Mouse (Mus musculus) mature B cell (primary cell): ENCODE results near the gene Surf4.
"Not testable (repeated sequence)": the region's sequence is repeated elsewhere in the genome, so short reads cannot be mapped to it uniquely, and the experiment has no call there.

Experiments used
- in situ Hi-C: fragments of 300-500 bp; cut with MboI; formaldehyde crosslinking; loops from 2 replicates; pipeline ENCODE4 v1.14.3; 2019

The Surf4 gene

DNA sequence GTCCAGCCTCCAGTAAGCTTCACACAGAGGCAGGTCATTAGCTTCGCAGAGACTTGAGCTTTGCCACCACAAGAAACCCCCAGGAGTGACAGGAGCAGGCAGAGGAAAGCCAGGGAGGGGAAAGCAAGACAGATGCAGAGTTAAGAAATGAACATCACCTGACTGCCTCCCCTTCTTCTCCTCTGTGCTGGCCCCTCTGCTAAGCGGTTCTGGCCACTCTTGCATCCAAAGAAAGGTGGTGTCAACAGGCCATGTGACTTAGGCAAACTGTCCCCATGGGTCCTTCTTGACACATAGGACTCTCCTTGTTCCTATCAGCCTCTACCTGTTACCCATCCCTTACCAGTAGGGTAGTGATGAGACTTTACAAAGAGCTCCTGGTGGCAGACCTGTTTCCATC lies 27.8 kb downstream of the Surf4 start:
- in situ Hi-C loops, result loop anchor here (25.0 kb wide), 2 partner anchors 469 to 1344 kb away; partner anchors contain the start of genes Edf1, Mamdc4 and Sec16a

DNA sequence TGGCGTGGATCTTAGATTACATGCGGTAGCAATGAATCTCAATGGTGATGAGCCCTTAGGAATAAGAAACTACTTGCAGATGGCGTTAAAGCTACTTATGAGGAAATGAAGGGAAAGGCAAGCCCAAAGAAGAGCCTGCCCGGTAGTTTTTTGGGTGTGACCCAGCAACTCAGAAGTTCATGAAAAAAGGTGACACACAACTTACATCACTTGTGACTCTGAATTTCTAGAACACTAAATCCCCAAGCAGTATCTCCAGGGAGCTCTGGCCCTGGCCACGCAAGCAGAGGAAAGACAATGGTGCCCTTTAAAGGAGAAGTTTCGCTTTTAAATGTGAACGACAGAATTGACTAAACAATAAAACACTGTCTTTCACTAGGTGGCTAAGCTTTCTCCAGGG lies 30.4 kb downstream of the Surf4 start:
- in situ Hi-C loops, result loop anchor here (25.0 kb wide), 2 partner anchors 466 to 1341 kb away; partner anchors contain the start of genes Edf1, Mamdc4 and Sec16a

DNA sequence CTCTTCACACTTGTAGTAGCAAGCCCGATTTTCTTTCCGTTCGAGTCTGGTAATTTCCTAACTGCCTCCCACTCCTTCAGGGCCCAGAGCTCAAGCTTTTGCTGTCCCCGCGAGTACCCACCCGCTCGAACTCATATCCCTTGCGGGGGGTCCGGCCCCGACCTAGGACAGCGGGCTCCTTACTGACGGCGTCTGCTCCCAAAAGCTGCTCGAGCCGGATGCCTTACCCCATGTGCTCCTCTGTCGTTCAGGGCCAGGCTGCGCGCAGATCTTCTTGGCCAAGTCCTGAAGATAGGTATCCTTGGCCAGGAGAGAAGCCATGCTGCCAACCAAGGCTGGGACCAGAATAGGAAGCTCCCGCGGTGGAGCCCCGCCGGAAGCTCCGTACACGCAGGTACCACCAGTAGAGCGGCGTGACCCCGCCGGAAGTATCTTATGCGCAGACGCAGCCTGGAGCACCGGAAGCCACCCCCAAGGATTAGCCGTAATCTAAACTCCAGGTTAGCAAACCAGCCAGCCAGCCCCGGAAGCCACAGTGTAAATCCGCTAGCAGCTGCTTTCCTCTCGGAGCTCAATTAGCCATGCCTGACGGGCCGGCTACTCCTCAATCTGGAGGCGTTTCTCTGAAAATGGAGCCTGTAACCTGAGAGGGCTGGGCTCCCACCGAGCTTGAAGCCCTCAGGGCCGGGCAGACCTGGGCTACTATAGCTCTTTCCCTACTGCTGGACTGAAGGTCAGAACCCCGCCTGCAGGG lies 31.1 kb downstream of the Surf4 start, which contains the start of gene Surf6:
TSS of gene Surf6 (minus strand) at position 413 of the 754 bp plus-strand sequence.
- in situ Hi-C loops, result loop anchor here (25.0 kb wide), 2 partner anchors 465 to 1340 kb away; partner anchors contain the start of genes Edf1, Mamdc4 and Sec16a

DNA sequence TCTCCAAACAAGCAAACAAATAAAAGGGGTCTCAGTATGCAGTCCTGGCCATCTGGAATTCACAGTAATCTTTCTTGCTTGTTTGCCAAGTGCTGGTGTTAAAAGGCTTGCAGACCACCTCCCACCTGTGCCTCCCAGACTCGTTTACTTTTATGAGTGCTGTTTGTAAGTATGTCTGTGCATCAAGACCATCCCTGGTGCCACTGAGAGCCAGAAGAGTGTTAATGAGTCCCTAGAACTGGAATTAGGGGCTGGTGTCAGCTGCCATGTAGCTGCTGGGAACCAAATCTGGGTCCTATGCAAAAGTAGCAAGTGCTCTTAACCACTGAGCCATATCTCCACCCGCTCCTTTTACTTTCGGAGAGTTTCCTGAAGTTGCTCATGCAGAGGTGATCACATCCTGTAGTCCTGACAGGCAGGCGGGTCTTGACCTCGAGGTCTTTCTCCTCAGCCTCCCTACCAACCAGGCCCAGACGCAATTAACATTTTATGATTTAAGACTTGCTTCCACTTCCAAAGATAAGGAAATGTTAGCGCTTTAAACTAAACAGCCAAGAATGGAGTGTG lies 31.8 kb downstream of the Surf4 start:
- in situ Hi-C loops, result loop anchor here (25.0 kb wide), 2 partner anchors 465 to 1340 kb away; partner anchors contain the start of genes Edf1, Mamdc4 and Sec16a

DNA sequence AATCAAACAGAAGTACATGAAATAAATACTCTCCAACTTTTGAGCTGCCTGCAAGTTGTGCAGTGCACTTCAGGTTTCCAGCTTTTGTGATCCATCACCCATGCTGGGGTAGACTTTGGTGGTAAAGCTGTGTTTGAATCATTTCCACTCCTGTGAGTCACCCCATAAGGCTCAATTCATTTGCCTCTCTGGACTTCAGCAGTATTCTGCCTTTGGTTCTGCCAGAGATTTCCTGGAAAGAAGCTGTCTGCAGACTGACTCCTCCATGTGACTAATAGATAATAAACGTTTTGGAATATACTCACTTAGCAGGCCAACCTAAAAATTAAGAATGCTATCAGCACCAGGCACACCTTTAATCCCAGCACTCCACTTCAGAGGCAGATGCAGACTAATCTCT lies 33.0 kb downstream of the Surf4 start:
- in situ Hi-C loops, result loop anchor here (25.0 kb wide), 2 partner anchors 463 to 1338 kb away; partner anchors contain the start of genes Edf1, Mamdc4 and Sec16a

DNA sequence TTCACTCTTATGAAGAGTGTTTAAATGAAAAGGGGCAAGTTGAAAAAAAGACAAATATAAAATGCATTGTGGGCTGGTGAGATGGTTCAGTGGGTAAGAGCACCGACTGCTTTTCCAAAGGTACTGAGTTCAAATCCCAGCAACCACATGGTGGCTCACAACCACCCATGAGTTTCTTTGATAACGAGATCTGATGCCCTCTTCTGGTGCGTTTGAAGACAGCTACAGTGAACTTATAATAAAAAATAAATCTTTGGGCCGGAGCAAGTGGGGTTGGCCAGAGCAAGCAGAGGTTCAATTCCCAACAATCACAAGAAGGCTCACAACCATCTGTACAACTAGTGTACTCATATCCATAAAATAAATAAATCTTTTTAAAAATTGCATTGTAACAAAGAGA lies 37.8 kb downstream of the Surf4 start:
- in situ Hi-C loops, result no loop called here

DNA sequence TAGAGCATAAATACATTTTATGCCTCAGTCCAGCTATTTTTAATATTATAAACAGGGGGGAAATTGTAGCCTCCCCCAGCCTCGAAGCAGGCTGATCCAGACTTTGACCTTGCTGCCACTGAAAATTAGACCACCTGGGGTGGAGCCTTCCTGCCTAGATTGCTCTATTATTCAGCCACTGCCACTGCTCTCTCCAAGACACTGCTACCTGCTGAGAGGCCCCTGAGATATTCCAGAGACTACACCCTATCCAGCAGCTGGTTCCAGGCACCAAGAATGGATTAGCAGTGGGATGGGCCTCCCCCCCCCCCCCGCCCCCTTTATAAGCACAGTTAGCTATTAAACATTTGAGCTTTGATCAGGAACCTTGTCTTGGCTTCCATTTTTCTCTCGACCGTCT lies 47.6 kb downstream of the Surf4 start:
- in situ Hi-C loops, result not testable (repeated sequence)

DNA sequence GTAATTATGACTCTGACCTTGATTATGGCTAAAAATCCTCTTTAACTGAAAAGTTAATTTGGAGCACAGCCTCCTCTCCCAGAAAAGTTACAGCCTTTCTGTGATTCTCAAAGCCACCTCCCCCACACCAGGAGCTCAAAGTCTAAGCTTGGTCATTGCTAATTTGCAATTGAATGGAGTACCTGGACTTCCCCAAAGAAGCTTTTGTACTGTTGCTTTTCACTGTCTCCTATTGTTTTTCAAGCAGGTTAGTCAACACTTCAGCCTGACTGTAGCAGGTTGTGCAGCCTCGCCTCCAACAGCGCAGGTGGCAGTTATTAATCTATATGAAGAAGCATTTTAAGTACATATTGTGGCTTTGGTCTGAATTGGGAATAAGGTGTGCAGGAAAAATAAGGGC lies 48.2 kb downstream of the Surf4 start:
- in situ Hi-C loops, result not testable (repeated sequence)

DNA sequence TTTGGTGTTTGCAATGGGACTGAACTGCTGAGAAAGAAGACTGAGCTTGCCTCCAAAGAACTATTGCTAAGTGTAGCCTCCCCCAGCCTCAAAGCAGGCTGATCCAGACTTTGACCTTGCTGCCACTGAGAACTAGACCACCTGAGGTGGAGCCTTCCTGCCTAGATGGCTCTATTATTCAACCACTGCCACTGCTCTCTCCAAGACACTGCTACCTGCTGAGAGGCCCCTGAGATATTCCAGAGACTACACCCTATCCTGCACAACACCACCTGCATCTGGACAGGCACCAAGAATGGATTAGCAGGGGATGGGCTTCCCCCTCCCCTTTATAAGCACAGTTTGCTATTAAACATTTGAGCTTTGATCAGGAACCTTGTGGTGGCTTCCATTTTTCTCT lies 55.2 kb downstream of the Surf4 start:
- in situ Hi-C loops, result no loop called here

DNA sequence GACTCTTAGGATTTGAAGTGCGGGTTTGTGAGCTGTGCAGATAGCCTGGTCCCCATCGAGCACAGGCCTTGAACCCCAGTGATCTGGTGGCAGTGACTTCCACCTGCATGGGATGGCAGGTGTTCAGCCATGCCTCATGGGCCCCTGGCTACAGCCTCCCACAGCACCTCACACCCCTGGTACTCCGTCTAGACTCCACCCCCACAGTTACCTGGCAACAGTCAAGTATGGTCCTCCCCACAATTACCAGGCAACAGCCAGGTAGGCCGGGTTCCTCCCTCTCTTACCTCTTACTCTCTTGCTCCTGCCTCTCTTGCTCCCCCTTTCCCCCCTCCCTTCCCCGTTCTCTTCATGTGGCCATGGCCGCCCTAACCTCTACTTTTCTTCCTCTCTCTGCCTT lies 63.1 kb downstream of the Surf4 start:
- in situ Hi-C loops, result no loop called here
